Mouse (Mus musculus): ENCODE measurements at regions not wholly inside any gene's neighbourhood (a gene's known extent, or its start where the extent isn't known, plus 50 kb on each side); places are given as distances from the start of the nearest gene placed in this dataset.

GRCm38 (mm10) chr4:39644136-39644535 lies 194.0 kb downstream of the 1700009N14Rik start:
- WGBS (ENCODE audit: insufficient replicate concordance): 81% methylated on average over 7 of the region's 7 CpGs
- Histone ChIP-seq H3K9ac (replicated peaks) (no peak overlapping the region), H3K4me3 (ENCODE audit: low read depth, low read length) (no peak overlapping the region), H3K9me3 (ENCODE audit: low read length) (no peaks in the 10 kb centered on the region), H3K4me1 (ENCODE audit: insufficient read depth) (no peaks in the 10 kb centered on the region), H3K36me3 (replicated peaks; ENCODE audit: insufficient read depth, low read length) (no peaks in the 10 kb centered on the region), H3K4me2 (ENCODE audit: low read depth, low read length) (no peak overlapping the region), H3K27ac (ENCODE audit: low read depth) (no peak overlapping the region), H3K27me3 (ENCODE audit: insufficient read depth, low read length) (no peaks in the 10 kb centered on the region)
- ATAC-seq (no peak), DNase-seq (no peak)
- TF ChIP-seq CTCF (IDR thresholded peaks at IDR 0.05; ENCODE audit: low read depth): no peak
- no peak for TF ChIP-seq EP300 (IDR thresholded peaks at IDR 0.05; ENCODE audit: low read depth)

- Histone ChIP-seq H3K9ac (replicated peaks) (no peak overlapping the region), H3K4me3 (ENCODE audit: low read depth, low read length) (no peak overlapping the region), H3K9me3 (ENCODE audit: low read length) (no peaks in the 10 kb centered on the region), H3K27ac (ENCODE audit: low read depth) (no peak overlapping the region), H3K27me3 (ENCODE audit: insufficient read depth, low read length) (no peaks in the 10 kb centered on the region), H3K4me1 (ENCODE audit: insufficient read depth) (no peaks in the 10 kb centered on the region), H3K4me2 (ENCODE audit: low read depth, low read length) (no peak overlapping the region), H3K36me3 (replicated peaks; ENCODE audit: insufficient read depth, low read length) (no peaks in the 10 kb centered on the region)
- ATAC-seq (no peak), DNase-seq (no peak)
- TF ChIP-seq CTCF (IDR thresholded peaks at IDR 0.05; ENCODE audit: low read depth): no peak
- TF ChIP-seq EP300 (IDR thresholded peaks at IDR 0.05; ENCODE audit: low read depth): no peak
- 76% methylated on average over 5 of the region's 5 CpGs for WGBS (ENCODE audit: insufficient replicate concordance)
Measured at GRCm38 (mm10) chr4:39644849-39645248, 194.8 kb downstream of the 1700009N14Rik start.

- no peaks in the 10 kb centered on the region for H3K4me1 ChIP-seq (ENCODE audit: insufficient read depth)
- no peaks in the 10 kb centered on the region for H3K27me3 ChIP-seq (ENCODE audit: insufficient read depth, low read length)
- ATAC-seq (no peak), DNase-seq (no peak)
- WGBS (ENCODE audit: insufficient replicate concordance): 78% methylated on average over 2 of the region's 2 CpGs
- TF ChIP-seq CTCF (IDR thresholded peaks at IDR 0.05; ENCODE audit: low read depth): no peak
- no peak for TF ChIP-seq EP300 (IDR thresholded peaks at IDR 0.05; ENCODE audit: low read depth)
- no peaks in the 10 kb centered on the region for H3K36me3 ChIP-seq (replicated peaks; ENCODE audit: insufficient read depth, low read length)
- no peak overlapping the region for H3K27ac ChIP-seq (ENCODE audit: low read depth)
- no peak overlapping the region for H3K4me2 ChIP-seq (ENCODE audit: low read depth, low read length)
- no peak overlapping the region for H3K4me3 ChIP-seq (ENCODE audit: low read depth, low read length)
- H3K9ac ChIP-seq (replicated peaks): no peak overlapping the region
- no peaks in the 10 kb centered on the region for H3K9me3 ChIP-seq (ENCODE audit: low read length)
Measured at GRCm38 (mm10) chr4:39660538-39660937, 210.4 kb downstream of the 1700009N14Rik start.

- H3K36me3 ChIP-seq (replicated peaks; ENCODE audit: insufficient read depth, low read length): no peaks in the 10 kb centered on the region
- no peak overlapping the region for H3K9ac ChIP-seq (replicated peaks)
- 61% methylated on average over 7 of the region's 7 CpGs for WGBS (ENCODE audit: insufficient replicate concordance)
- H3K9me3 ChIP-seq (ENCODE audit: low read length): no peaks in the 10 kb centered on the region
- H3K4me2 ChIP-seq (ENCODE audit: low read depth, low read length): 0 out of 2 replicates have a peak overlapping the region, but pooled peaks have one; percentile 4
- no peak overlapping the region for H3K27ac ChIP-seq (ENCODE audit: low read depth)
- ATAC-seq: peak; percentile 74
- TF ChIP-seq CTCF (IDR thresholded peaks at IDR 0.05; ENCODE audit: low read depth) (no peak), EP300 (IDR thresholded peaks at IDR 0.05; ENCODE audit: low read depth) (no peak)
- DNase-seq: no peak
- no peak overlapping the region for H3K4me3 ChIP-seq (ENCODE audit: low read depth, low read length)
- no peaks in the 10 kb centered on the region for H3K4me1 ChIP-seq (ENCODE audit: insufficient read depth)
- no peaks in the 10 kb centered on the region for H3K27me3 ChIP-seq (ENCODE audit: insufficient read depth, low read length)
Measured at GRCm38 (mm10) chr4:39672609-39673008, 222.5 kb downstream of the 1700009N14Rik start.

- DNase-seq (no peak), ATAC-seq (no peak)
- Histone ChIP-seq H3K4me2 (ENCODE audit: low read depth, low read length) (no peak overlapping the region), H3K27me3 (ENCODE audit: insufficient read depth, low read length) (no peaks in the 10 kb centered on the region), H3K4me3 (ENCODE audit: low read depth, low read length) (no peak overlapping the region), H3K27ac (ENCODE audit: low read depth) (no peak overlapping the region), H3K4me1 (ENCODE audit: insufficient read depth) (no peaks in the 10 kb centered on the region), H3K9me3 (ENCODE audit: low read length) (no peaks in the 10 kb centered on the region), H3K36me3 (replicated peaks; ENCODE audit: insufficient read depth, low read length) (no peaks in the 10 kb centered on the region), H3K9ac (replicated peaks) (no peak overlapping the region)
- WGBS (ENCODE audit: insufficient replicate concordance): 32% methylated on average over 4 of the region's 4 CpGs
- TF ChIP-seq CTCF (IDR thresholded peaks at IDR 0.05; ENCODE audit: low read depth) (no peak), EP300 (IDR thresholded peaks at IDR 0.05; ENCODE audit: low read depth) (no peak)
Measured at GRCm38 (mm10) chr4:39695236-39695635, 245.1 kb downstream of the 1700009N14Rik start.

GRCm38 (mm10) chr4:39697565-39697964 lies 247.5 kb downstream of the 1700009N14Rik start:
- Histone ChIP-seq H3K9me3 (ENCODE audit: low read length) (no peaks in the 10 kb centered on the region), H3K4me1 (ENCODE audit: insufficient read depth) (no peaks in the 10 kb centered on the region), H3K27me3 (ENCODE audit: insufficient read depth, low read length) (no peaks in the 10 kb centered on the region), H3K27ac (ENCODE audit: low read depth) (no peak overlapping the region), H3K4me3 (ENCODE audit: low read depth, low read length) (no peak overlapping the region), H3K9ac (replicated peaks) (no peak overlapping the region), H3K36me3 (replicated peaks; ENCODE audit: insufficient read depth, low read length) (no peaks in the 10 kb centered on the region), H3K4me2 (ENCODE audit: low read depth, low read length) (no peak overlapping the region)
- WGBS (ENCODE audit: insufficient replicate concordance): 43% methylated on average over 5 of the region's 5 CpGs
- peak; percentile 59 for DNase-seq
- ATAC-seq: no peak
- TF ChIP-seq CTCF (IDR thresholded peaks at IDR 0.05; ENCODE audit: low read depth) (peak; percentile 57), EP300 (IDR thresholded peaks at IDR 0.05; ENCODE audit: low read depth) (no peak)

GRCm38 (mm10) chr4:39699347-39699746 lies 249.3 kb downstream of the 1700009N14Rik start:
- no peaks in the 10 kb centered on the region for H3K4me1 ChIP-seq (ENCODE audit: insufficient read depth)
- DNase-seq (no peak), ATAC-seq (no peak)
- no peak overlapping the region for H3K4me2 ChIP-seq (ENCODE audit: low read depth, low read length)
- TF ChIP-seq CTCF (IDR thresholded peaks at IDR 0.05; ENCODE audit: low read depth): no peak
- TF ChIP-seq EP300 (IDR thresholded peaks at IDR 0.05; ENCODE audit: low read depth): no peak
- WGBS (ENCODE audit: insufficient replicate concordance): 75% methylated on average over 2 of the region's 2 CpGs
- H3K9me3 ChIP-seq (ENCODE audit: low read length): no peaks in the 10 kb centered on the region
- no peaks in the 10 kb centered on the region for H3K27me3 ChIP-seq (ENCODE audit: insufficient read depth, low read length)
- H3K4me3 ChIP-seq (ENCODE audit: low read depth, low read length): no peak overlapping the region
- H3K9ac ChIP-seq (replicated peaks): no peak overlapping the region
- H3K27ac ChIP-seq (ENCODE audit: low read depth): no peak overlapping the region
- H3K36me3 ChIP-seq (replicated peaks; ENCODE audit: insufficient read depth, low read length): no peaks in the 10 kb centered on the region
